Mouse (Mus musculus) forebrain, embryonic 10.5 days (tissue): ENCODE measurements at regions not wholly inside any gene's neighbourhood (a gene's known extent, or its start where the extent isn't known, plus 50 kb on each side); places are given as distances from the start of the nearest gene placed in this dataset.

ENCODE experiments used
- DNase-seq: peaks from one replicate; pipeline ENCODE4 v3.0.0-alpha.2; 2017; ENCODE audit warnings: low spot score; ENCODE audit errors: extremely low spot score
- H3K27ac ChIP-seq: fragments of 300-500 bp; sonication (generic); 2 replicates; pipeline ENCODE4 v1.5.1; 2016; ENCODE audit warnings: mild to moderate bottlenecking
- H3K27me3 ChIP-seq: fragments of 300-500 bp; sonication (generic); 2 replicates; pipeline ENCODE4 v1.6.1; 2016; ENCODE audit warnings: mild to moderate bottlenecking; ENCODE audit not compliant: poor library complexity, severe bottlenecking
- H3K36me3 ChIP-seq: fragments of 300-500 bp; sonication (generic); replicated peaks from 2 replicates; pipeline ENCODE4 v1.6.1; 2016; ENCODE audit warnings: mild to moderate bottlenecking, moderate library complexity
- H3K4me1 ChIP-seq: fragments of 300-500 bp; sonication (generic); 2 replicates; pipeline ENCODE4 v1.6.1; 2016
- H3K4me3 ChIP-seq: fragments of 300-500 bp; sonication (generic); 2 replicates; pipeline ENCODE4 v1.5.1; 2016; ENCODE audit warnings: mild to moderate bottlenecking, moderate library complexity
- H3K9me3 ChIP-seq: fragments of 300-500 bp; sonication (generic); 2 replicates; pipeline ENCODE4 v1.6.1; 2016; ENCODE audit warnings: mild to moderate bottlenecking, moderate library complexity
- WGBS: fragments of 180-500 bp; shearing (Covaris S2); methylation state at CpG from one replicate; pipeline ENCODE4 v1.1.7; 2016; 5-methylcytosine and 5-hydroxymethylcytosine counted together

- Histone ChIP-seq H3K36me3 (no peaks in the 10 kb centered on the region), H3K27ac (no peak overlapping the region; the same call in 1 of the 2 replicates), H3K27me3 (0 out of 2 replicates have a peak, but pooled peaks cover 7% of the 10 kb centered on the region), H3K4me3 (no peak overlapping the region), H3K9me3 (no peaks in the 10 kb centered on the region), H3K4me1 (peaks cover 32% of the 10 kb centered on the region)
- DNase-seq, result no peak
- WGBS, result 78% methylated on average over 4 of the region's 4 CpGs
These were observed 53.3 kb upstream of the Shisal1 start for GRCm38 (mm10) chr15:84500214-84500613.

GRCm38 (mm10) chr15:84497130-84497529 is 50.2 kb upstream of the Shisal1 start:
- H3K9me3 ChIP-seq, result no peaks in the 10 kb centered on the region
- no peaks in the 10 kb centered on the region for H3K36me3 ChIP-seq
- H3K27me3 ChIP-seq, result 0 out of 2 replicates have a peak, but pooled peaks cover 5% of the 10 kb centered on the region
- H3K4me1 ChIP-seq, result peaks cover 31% of the 10 kb centered on the region
- H3K4me3 ChIP-seq, result no peak overlapping the region
- 84% methylated on average over 10 of the region's 10 CpGs for WGBS
- 0 out of 2 replicates have a peak overlapping the region, but pooled peaks have one; percentile 0 for H3K27ac ChIP-seq
- no peak for DNase-seq
